Mouse (Mus musculus) hindbrain, embryonic 12.5 days (tissue): ENCODE results near the gene Ano10. TPM values are rescaled to one million over a fixed set of nuclear protein-coding genes. Genes with fewer than 3 reads are reported as not detected.

Source experiments
- microRNA-seq: library from miRNA; unstranded; fragments of <30 nt; microRNA quantifications from one replicate; pipeline ENCODE4, GENCODE M21; 2017
- polyA plus RNA-seq: library from polyadenylated mRNA; unstranded; fragments of >200 nt; fragmentation: Nextera tagmentation; extraction: Ambion mirVana; gene quantifications from 2 replicates; pipeline ENCODE4 v1.2.1, GENCODE M21; 2016

The Ano10 gene
- polyA plus RNA-seq, 1 experiment from 2014 or later: 53.6 TPM

Small RNA genes lying within 50 kb of the gene (microRNA-seq; reads per million reads assigned to microRNA genes)
- gene Mir8106: not detected

Other genes starting within 250 kb of the Ano10 start
- gene Snrk, start 177.2 kb downstream of the Ano10 start, polyA plus RNA-seq: 55.7 and 57.8 TPM in 2 replicates
- gene Abhd5, start 57.2 kb upstream of the Ano10 start, polyA plus RNA-seq: 22.5 and 24.2 TPM in 2 replicates